Mouse (Mus musculus) T-helper 2 cell (primary cell): ENCODE data around the gene Phlpp1.

Experiments used
- in situ Hi-C: fragments of 300-600 bp; cut with MboI, MseI; formaldehyde crosslinking; loops from one replicate; pipeline ENCODE4 v1.15.1; 2025; ENCODE audit warnings: high pct_unique_total_duplicates

Phlpp1 gene

DNA sequence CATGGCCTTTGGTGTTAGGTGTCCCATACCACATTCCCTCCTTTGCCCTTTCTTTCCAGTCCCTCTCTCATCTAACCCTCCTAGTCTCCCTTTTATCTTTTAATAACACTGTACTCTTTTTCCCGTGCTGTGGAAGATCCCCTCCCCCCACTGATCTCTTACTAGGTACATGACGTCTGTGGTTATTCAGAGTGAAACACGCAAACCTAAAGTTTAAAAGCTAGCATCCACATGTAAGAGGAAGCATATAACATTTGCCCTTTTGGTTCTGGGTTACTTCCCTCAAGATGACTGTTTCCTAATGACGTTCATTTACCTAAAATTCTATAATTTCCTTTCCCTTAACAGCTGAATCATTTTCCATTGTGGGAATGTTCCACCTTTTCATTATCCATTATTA lies 203.4 kb downstream of the Phlpp1 start:
- in situ Hi-C loops, result loop anchor here (25.0 kb wide), 2 partner anchors 488 to 613 kb away; no protein-coding TSS in a partner anchor

DNA sequence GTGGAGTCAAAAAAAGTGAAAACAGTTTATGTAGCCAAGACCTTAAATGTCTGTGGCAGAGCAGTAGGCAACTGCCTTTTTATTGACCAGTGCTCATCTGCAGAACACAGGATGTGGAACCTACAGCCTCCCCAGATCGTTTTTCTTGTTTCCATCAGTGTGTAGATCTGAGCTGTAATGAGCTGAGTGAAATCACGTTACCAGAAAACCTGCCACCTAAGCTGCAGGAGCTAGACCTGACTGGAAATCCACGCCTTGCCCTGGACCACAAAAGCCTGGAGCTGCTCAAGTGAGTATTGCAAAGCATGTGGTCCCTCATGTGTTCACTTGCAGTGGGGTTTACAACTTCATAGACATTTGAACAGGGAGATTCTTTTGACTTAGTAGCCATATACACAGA lies 204.5 kb downstream of the Phlpp1 start:
- in situ Hi-C loops, result loop anchor here (25.0 kb wide), 2 partner anchors 489 to 614 kb away; no protein-coding TSS in a partner anchor

GRCm38 (mm10) chr1:106380465-106380864 lies 208.9 kb downstream of the Phlpp1 start:
- in situ Hi-C loops, result loop anchor here (25.0 kb wide), 2 partner anchors 493 to 618 kb away; no protein-coding TSS in a partner anchor

- in situ Hi-C loops, result loop anchor here (5.0 to 25.0 kb wide), 3 partner anchors 314 to 624 kb away; no protein-coding TSS in a partner anchor
Measured at GRCm38 (mm10) chr1:106386542-106386941, 215.0 kb downstream of the Phlpp1 start.

DNA sequence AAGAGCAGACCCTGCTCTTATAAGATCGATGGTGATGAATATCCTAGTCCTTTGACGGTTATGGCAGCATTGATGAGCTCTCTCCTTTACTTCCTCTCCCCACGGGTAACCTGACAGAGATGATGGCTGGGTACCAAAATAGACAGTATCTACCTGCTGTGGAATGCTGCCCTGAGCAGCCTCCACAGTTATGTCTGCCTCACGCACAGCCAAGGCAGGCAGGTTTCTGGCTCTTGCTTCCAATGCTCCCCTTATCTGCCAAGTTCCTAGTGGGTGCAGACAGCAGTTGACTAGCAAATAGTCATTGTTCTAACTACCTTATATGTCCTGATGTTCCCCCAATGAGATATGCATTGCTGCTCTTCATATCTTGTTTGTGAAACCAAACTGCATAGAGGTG lies 215.7 kb downstream of the Phlpp1 start:
- in situ Hi-C loops, result loop anchor here (5.0 to 25.0 kb wide), 3 partner anchors 315 to 625 kb away; no protein-coding TSS in a partner anchor

GRCm38 (mm10) chr1:106389673-106390072 lies 218.1 kb downstream of the Phlpp1 start:
- in situ Hi-C loops, result loop anchor here (5.0 to 25.0 kb wide), 4 partner anchors 227 to 627 kb away; no protein-coding TSS in a partner anchor

- in situ Hi-C loops, result loop anchor here (5.0 to 25.0 kb wide), 3 partner anchors 231 to 631 kb away; no protein-coding TSS in a partner anchor
Measured at GRCm38 (mm10) chr1:106393072-106393471, 221.5 kb downstream of the Phlpp1 start.

GRCm38 (mm10) chr1:106394678-106395077 lies 223.1 kb downstream of the Phlpp1 start:
- in situ Hi-C loops, result loop anchor here (5.0 to 25.0 kb wide), 3 partner anchors 232 to 632 kb away; no protein-coding TSS in a partner anchor

DNA sequence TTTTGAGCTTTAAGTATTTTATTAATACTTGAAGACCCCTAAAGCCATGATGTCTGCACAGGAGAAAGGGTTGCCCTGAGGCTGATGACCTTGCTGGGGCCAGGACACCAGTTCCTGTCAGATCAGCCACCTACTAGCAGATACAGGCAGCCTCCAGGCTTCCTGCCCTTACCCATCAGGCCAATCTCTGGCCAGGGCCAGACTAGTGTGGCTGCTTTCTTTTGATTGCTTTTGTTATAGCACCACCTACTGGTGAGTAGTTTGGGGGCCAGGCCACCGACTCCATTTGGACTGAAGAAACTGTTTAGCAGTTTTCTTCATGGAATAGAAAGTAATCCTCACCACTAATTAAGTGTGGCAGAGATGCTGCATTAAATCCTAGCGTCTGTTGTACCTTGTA lies 223.9 kb downstream of the Phlpp1 start:
- in situ Hi-C loops, result loop anchor here (25.0 kb wide), 2 partner anchors 508 to 633 kb away; no protein-coding TSS in a partner anchor

DNA sequence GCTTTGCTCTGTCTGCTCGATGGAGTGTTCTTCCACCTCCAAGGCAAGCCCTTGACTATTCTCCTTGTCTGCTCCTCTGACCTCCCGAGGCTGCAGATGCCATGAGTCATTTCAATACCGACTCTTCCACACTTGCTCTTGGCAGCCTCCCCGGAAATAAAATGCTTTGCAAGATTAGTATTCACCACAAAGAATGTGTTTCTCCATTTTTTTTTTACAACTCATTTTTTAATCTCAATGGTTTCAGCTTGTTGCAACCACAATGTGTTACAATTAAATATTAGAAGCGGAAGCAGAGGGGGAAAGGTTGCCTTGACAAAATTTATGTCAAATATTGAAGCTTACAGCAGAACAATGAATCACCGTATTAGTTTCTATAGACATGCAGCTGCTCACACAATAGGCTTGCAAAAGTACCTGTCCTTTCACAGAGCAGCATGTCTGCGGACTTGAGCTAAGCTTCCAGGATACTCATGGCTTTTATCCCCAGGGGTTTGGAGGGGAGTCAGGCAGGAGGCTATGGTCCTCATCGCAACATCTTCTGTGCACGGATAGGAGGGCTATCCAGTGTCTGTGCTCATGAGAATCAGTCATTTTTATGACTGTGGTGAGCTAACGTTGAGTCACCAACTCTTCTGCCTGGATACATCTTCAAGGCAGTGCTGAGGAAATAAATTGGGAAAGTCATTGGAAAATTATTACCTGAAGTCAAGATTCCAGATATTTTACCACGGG lies 229.5 kb downstream of the Phlpp1 start:
- in situ Hi-C loops, result no loop called here

- in situ Hi-C loops, result no loop called here
Measured at GRCm38 (mm10) chr1:106403011-106403501, 231.5 kb downstream of the Phlpp1 start.

GRCm38 (mm10) chr1:106406852-106407251 lies 235.3 kb downstream of the Phlpp1 start:
- in situ Hi-C loops, result loop anchor here (5.0 kb wide), 1 partner anchor 95 kb away; no protein-coding TSS in a partner anchor

- in situ Hi-C loops, result loop anchor here (5.0 kb wide), 1 partner anchor 94 kb away; no protein-coding TSS in a partner anchor
Measured at GRCm38 (mm10) chr1:106407963-106408440, 236.4 kb downstream of the Phlpp1 start.

DNA sequence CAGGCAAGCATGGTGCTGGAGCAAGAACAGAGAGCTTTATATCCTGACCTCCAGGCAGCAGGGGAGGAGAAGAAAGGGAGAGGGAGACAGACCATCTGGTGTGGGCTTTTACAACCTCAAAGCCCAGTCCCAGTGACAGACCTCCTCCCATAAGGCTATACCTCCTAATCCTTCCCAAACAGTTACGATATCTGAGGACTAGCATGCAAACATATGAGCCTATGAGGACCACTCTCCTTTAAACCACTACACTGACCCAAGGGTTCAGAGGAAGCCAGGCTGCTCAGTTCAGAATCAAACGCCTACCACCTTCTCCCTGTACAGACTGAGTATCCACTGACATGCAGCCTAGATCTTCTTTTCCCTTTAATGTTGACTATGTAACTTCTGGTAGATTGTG lies 239.3 kb downstream of the Phlpp1 start:
- in situ Hi-C loops, result no loop called here

GRCm38 (mm10) chr1:106425128-106425936 lies 253.8 kb downstream of the Phlpp1 start:
- in situ Hi-C loops, result loop anchor here (5.0 to 10.0 kb wide), 2 partner anchors 287 to 389 kb away; partner anchors contain the start of gene Bcl2

- in situ Hi-C loops, result loop anchor here (5.0 to 10.0 kb wide), 2 partner anchors 284 to 387 kb away; partner anchors contain the start of gene Bcl2
Measured at GRCm38 (mm10) chr1:106428170-106428569, 256.6 kb downstream of the Phlpp1 start.

- in situ Hi-C loops, result loop anchor here (5.0 to 10.0 kb wide), 2 partner anchors 284 to 386 kb away; partner anchors contain the start of gene Bcl2
Measured at GRCm38 (mm10) chr1:106428580-106428979, 257.0 kb downstream of the Phlpp1 start.

- in situ Hi-C loops, result no loop called here
Measured at GRCm38 (mm10) chr1:106433580-106433979, 262.0 kb downstream of the Phlpp1 start.
